Comparison of ENCODE assay signal across 8 mouse cellular contexts in the genomic region with DNA sequence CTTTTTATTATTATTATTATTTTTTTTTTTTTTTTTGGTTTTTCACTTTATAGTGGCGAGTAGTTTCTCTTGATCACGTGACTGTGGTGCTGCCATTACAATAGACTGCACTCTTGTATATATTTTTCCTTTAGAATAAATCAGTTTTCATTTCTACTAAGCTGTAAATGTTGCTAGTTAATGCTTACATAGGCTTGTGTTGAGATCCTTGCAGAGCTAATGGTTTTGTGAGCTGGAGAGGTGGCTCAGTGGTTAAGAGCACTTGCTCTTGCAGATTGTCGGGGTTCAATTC. TPM values are rescaled to one million over a fixed set of nuclear protein-coding genes. Genes with fewer than 3 reads are reported as not detected.
DNase-seq lines count a peak whose midpoint lies in the region; ATAC-seq and TF ChIP-seq lines count a peak whose summit lies in the region.

No protein-coding gene starts in this region.

- H3K4me1 ChIP-seq in lung, postnatal 0 days (ENCODE audit: insufficient read depth, low read depth, low read length): peaks cover 4% of the 10 kb centered on the region; the same call in 1 of the 2 replicates
- H3K4me1 ChIP-seq in forebrain, embryonic 11.5 days (replicated peaks; ENCODE audit: control insufficient read depth, insufficient read depth, low read length): peaks cover 3% of the 10 kb centered on the region; the same call in 1 of the 2 replicates
- peaks cover 8% of the 10 kb centered on the region for H3K4me1 ChIP-seq in limb, embryonic 13.5 days
- no peaks in the 10 kb centered on the region; the same call in 1 of the 2 replicates for H3K4me1 ChIP-seq in stomach, embryonic 15.5 days

- TF ChIP-seq CTCF in lung, postnatal 0 days (IDR thresholded peaks at IDR 0.05): no peak

- H3K27ac ChIP-seq in lung, postnatal 0 days (ENCODE audit: low read length): no peak overlapping the region
- no peak overlapping the region for H3K27ac ChIP-seq in forebrain, embryonic 11.5 days (ENCODE audit: low read depth, low read length)
- no peak overlapping the region for H3K27ac ChIP-seq in limb, embryonic 13.5 days
- H3K27ac ChIP-seq in stomach, embryonic 15.5 days: no peak overlapping the region

- H3K4me3 ChIP-seq in lung, postnatal 0 days (ENCODE audit: low read depth, low read length): peak overlapping the region; percentile 71
- peak overlapping the region; percentile 71; the same call in 1 of the 2 replicates for H3K4me3 ChIP-seq in forebrain, embryonic 11.5 days (ENCODE audit: low read depth, low read length)
- H3K4me3 ChIP-seq in limb, embryonic 13.5 days: peak overlapping the region; percentile 71
- peak overlapping the region; percentile 74 for H3K4me3 ChIP-seq in stomach, embryonic 15.5 days (replicated peaks)

- ATAC-seq in lung, postnatal 0 days: no peak
- ATAC-seq in forebrain, embryonic 11.5 days (replicated peaks; ENCODE audit: low FRiP score): 0 out of 2 replicates have a peak, but pooled peaks have one; percentile 5
- ATAC-seq in limb, embryonic 13.5 days (ENCODE audit: low FRiP score, low read depth): no peak
- no peak for ATAC-seq in stomach, embryonic 15.5 days (ENCODE audit: insufficient read depth, low FRiP score, low read depth)

- H3K27me3 ChIP-seq in lung, postnatal 0 days (replicated peaks; ENCODE audit: insufficient read depth, low read length): no peaks in the 10 kb centered on the region
- no peaks in the 10 kb centered on the region for H3K27me3 ChIP-seq in forebrain, embryonic 11.5 days (ENCODE audit: control insufficient read depth, insufficient read depth, low read length)
- H3K27me3 ChIP-seq in limb, embryonic 13.5 days: no peaks in the 10 kb centered on the region
- H3K27me3 ChIP-seq in stomach, embryonic 15.5 days (replicated peaks): no peaks in the 10 kb centered on the region

- H3K36me3 ChIP-seq in lung, postnatal 0 days (ENCODE audit: insufficient read depth, low read length): no peaks in the 10 kb centered on the region
- no peaks in the 10 kb centered on the region for H3K36me3 ChIP-seq in forebrain, embryonic 11.5 days (ENCODE audit: control insufficient read depth, insufficient read depth, low read length)
- peaks cover 6% of the 10 kb centered on the region; the same call in 1 of the 2 replicates for H3K36me3 ChIP-seq in limb, embryonic 13.5 days
- no peaks in the 10 kb centered on the region for H3K36me3 ChIP-seq in stomach, embryonic 15.5 days

- TF ChIP-seq EP300 in lung, postnatal 0 days (IDR thresholded peaks at IDR 0.05): no peak

- peak overlapping the region; percentile 92 for H3K4me2 ChIP-seq in lung, postnatal 0 days (replicated peaks; ENCODE audit: low read depth, low read length)
- peak overlapping the region; percentile 97; the same call in 1 of the 2 replicates for H3K4me2 ChIP-seq in forebrain, embryonic 11.5 days (ENCODE audit: low read depth, low read length, severe bottlenecking)
- H3K4me2 ChIP-seq in limb, embryonic 13.5 days (replicated peaks): peak overlapping the region; percentile 88
- peak overlapping the region; percentile 85 for H3K4me2 ChIP-seq in stomach, embryonic 15.5 days

- intact Hi-C loops in left cerebral cortex, postnatal 4 days (cut with DNase I): no loop called here

- no peaks in the 10 kb centered on the region for H3K9me3 ChIP-seq in lung, postnatal 0 days (ENCODE audit: low read length)
- no peaks in the 10 kb centered on the region for H3K9me3 ChIP-seq in forebrain, embryonic 11.5 days (ENCODE audit: control insufficient read depth, low read length)
- H3K9me3 ChIP-seq in limb, embryonic 13.5 days: no peaks in the 10 kb centered on the region
- no peaks in the 10 kb centered on the region for H3K9me3 ChIP-seq in stomach, embryonic 15.5 days

- no peak for DNase-seq in lung, postnatal 0 days (ENCODE audit: low spot score)
- DNase-seq in lung, postnatal 25 days (ENCODE audit: low spot score): no peak
- DNase-seq in forebrain, embryonic 11.5 days (ENCODE audit: low spot score): no peak
- no peak for DNase-seq in left cerebral cortex, postnatal 4 days
- no peak for DNase-seq in right cerebral cortex, adult 18-20 months
- DNase-seq in ovary, adult 18-20 months (ENCODE audit: low spot score): no peak

- WGBS in lung, postnatal 0 days: 74% methylated on average over 3 of the region's 3 CpGs
- 87% methylated on average over 3 of the region's 3 CpGs for WGBS in forebrain, embryonic 11.5 days
- 81% methylated on average over 3 of the region's 3 CpGs for WGBS in limb, embryonic 13.5 days
- WGBS in stomach, embryonic 15.5 days: 80% methylated on average over 3 of the region's 3 CpGs

- no peak overlapping the region for H3K9ac ChIP-seq in lung, postnatal 0 days (replicated peaks; ENCODE audit: low read depth)
- no peak overlapping the region; the same call in 1 of the 2 replicates for H3K9ac ChIP-seq in forebrain, embryonic 11.5 days (ENCODE audit: low read length)
- no peak overlapping the region for H3K9ac ChIP-seq in limb, embryonic 13.5 days
- H3K9ac ChIP-seq in stomach, embryonic 15.5 days: peak overlapping the region; percentile 72; the same call in 1 of the 2 replicates

RNA-seq across cellular contexts. Expression of gene Rad50, which starts 0.5 kb away (rescaled TPM):
- 18.1 and 19.4 TPM in 2 replicates for polyA plus RNA-seq in lung, postnatal 0 days (2015; fragmentation: Nextera tagmentation; extraction: Ambion mirVana)
- 24.3 and 27.6 TPM in 2 replicates for polyA plus RNA-seq in forebrain, embryonic 11.5 days (2014; fragmentation: Nextera tagmentation; extraction: Ambion mirVana)
- 30.4 TPM in 2 replicates for polyA plus RNA-seq in limb, embryonic 13.5 days (2015; fragmentation: Nextera tagmentation; extraction: Ambion mirVana)
- polyA plus RNA-seq in stomach, embryonic 15.5 days (2015; fragmentation: Nextera tagmentation; extraction: Ambion mirVana): 28.9 and 29.5 TPM in 2 replicates
- 10 to 100 TPM; 10.1 to 11.3 TPM for total RNA-seq in left cerebral cortex, postnatal 4 days (2021)

RNA-seq across cellular contexts. Expression of gene Il5, which starts 12.9 kb away (rescaled TPM):
- not detected in 2 replicates for polyA plus RNA-seq in lung, postnatal 0 days (2015; fragmentation: Nextera tagmentation; extraction: Ambion mirVana)
- polyA plus RNA-seq in forebrain, embryonic 11.5 days (2014; fragmentation: Nextera tagmentation; extraction: Ambion mirVana): not detected in 2 replicates
- polyA plus RNA-seq in limb, embryonic 13.5 days (2015; fragmentation: Nextera tagmentation; extraction: Ambion mirVana): not detected in 2 replicates
- polyA plus RNA-seq in stomach, embryonic 15.5 days (2015; fragmentation: Nextera tagmentation; extraction: Ambion mirVana): not detected in 2 replicates
- not detected for total RNA-seq in left cerebral cortex, postnatal 4 days (2021)
